Mouse (Mus musculus): Measurements from ENCODE around the gene 1110059E24Rik. TPM values are rescaled to one million over a fixed set of nuclear protein-coding genes. Genes with fewer than 3 reads are reported as not detected.

1110059E24Rik gene
- polyA plus RNA-seq, 1 experiment from 2014 or later: 61.0 TPM

- Histone ChIP-seq H3K36me3 (ENCODE audit: control insufficient read depth, insufficient read depth, low read length) (no peaks in the 10 kb centered on the region), H3K9me3 (replicated peaks; ENCODE audit: control insufficient read depth, low read length, poor library complexity, severe bottlenecking) (no peaks in the 10 kb centered on the region), H3K4me3 (ENCODE audit: low read depth, low read length) (no peak overlapping the region), H3K4me2 (ENCODE audit: low read length) (no peak overlapping the region), H3K27me3 (ENCODE audit: control insufficient read depth, insufficient read depth, low read depth, low read length) (no peaks in the 10 kb centered on the region), H3K9ac (ENCODE audit: low read depth, low read length) (no peak overlapping the region), H3K4me1 (ENCODE audit: control insufficient read depth, insufficient read depth, low read length) (no peaks in the 10 kb centered on the region), H3K27ac (ENCODE audit: low read length) (no peak overlapping the region)
- 93% methylated on average over 3 of the region's 3 CpGs for WGBS
- no peak for ATAC-seq
Observed at GRCm38 (mm10) chr19:21549713-21550112, 103.1 kb downstream of the 1110059E24Rik start.

DNA sequence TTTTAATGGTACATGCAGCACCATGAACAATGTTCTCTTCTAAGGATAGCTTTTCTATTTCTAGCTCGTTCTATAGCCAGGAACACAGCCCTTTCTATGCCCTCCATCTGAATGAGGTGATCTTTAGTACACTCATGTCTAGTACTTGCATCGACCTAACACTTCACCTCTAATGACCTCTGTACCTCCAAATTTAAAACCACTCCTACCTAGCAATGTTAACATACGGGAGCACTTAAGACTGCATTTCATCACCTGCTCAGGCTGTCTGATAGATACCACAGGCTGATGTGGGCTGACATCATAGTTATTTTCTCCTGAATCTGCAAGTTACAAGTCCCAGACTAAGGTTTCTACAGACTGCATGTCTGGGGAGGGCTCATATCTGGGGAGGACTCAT lies 103.8 kb downstream of the 1110059E24Rik start:
- no peak overlapping the region for H3K4me2 ChIP-seq (ENCODE audit: low read length)
- no peak overlapping the region for H3K4me3 ChIP-seq (ENCODE audit: low read depth, low read length)
- H3K9me3 ChIP-seq (replicated peaks; ENCODE audit: control insufficient read depth, low read length, poor library complexity, severe bottlenecking): no peaks in the 10 kb centered on the region
- no peak overlapping the region for H3K9ac ChIP-seq (ENCODE audit: low read depth, low read length)
- ATAC-seq: no peak
- 86% methylated on average over 3 of the region's 3 CpGs for WGBS
- H3K36me3 ChIP-seq (ENCODE audit: control insufficient read depth, insufficient read depth, low read length): no peaks in the 10 kb centered on the region
- H3K27me3 ChIP-seq (ENCODE audit: control insufficient read depth, insufficient read depth, low read depth, low read length): no peaks in the 10 kb centered on the region
- no peaks in the 10 kb centered on the region for H3K4me1 ChIP-seq (ENCODE audit: control insufficient read depth, insufficient read depth, low read length)
- no peak overlapping the region for H3K27ac ChIP-seq (ENCODE audit: low read length)

- 86% methylated on average over 3 of the region's 3 CpGs for WGBS
- Histone ChIP-seq H3K36me3 (ENCODE audit: control insufficient read depth, insufficient read depth, low read length) (no peaks in the 10 kb centered on the region), H3K9ac (ENCODE audit: low read depth, low read length) (no peak overlapping the region), H3K27me3 (ENCODE audit: control insufficient read depth, insufficient read depth, low read depth, low read length) (no peaks in the 10 kb centered on the region), H3K4me1 (ENCODE audit: control insufficient read depth, insufficient read depth, low read length) (no peaks in the 10 kb centered on the region), H3K4me2 (ENCODE audit: low read length) (no peak overlapping the region), H3K9me3 (replicated peaks; ENCODE audit: control insufficient read depth, low read length, poor library complexity, severe bottlenecking) (no peaks in the 10 kb centered on the region), H3K4me3 (ENCODE audit: low read depth, low read length) (no peak overlapping the region), H3K27ac (ENCODE audit: low read length) (no peak overlapping the region)
- ATAC-seq: no peak
Observed at GRCm38 (mm10) chr19:21537125-21537524, 115.7 kb downstream of the 1110059E24Rik start.

Other genes with a start within 250 kb of the 1110059E24Rik start
- 0.71 and 1.0 TPM in 2 replicates for gene Gda, start 179.5 kb downstream of the 1110059E24Rik start, polyA plus RNA-seq (2015; fragmentation: Nextera tagmentation; extraction: Ambion mirVana)
- 35.5 TPM in 2 replicates for gene Abhd17b, start 209 bp upstream of the 1110059E24Rik start, polyA plus RNA-seq (2015; fragmentation: Nextera tagmentation; extraction: Ambion mirVana)
- 28.8 and 38.8 TPM in 2 replicates for gene Cemip2, start 125.4 kb upstream of the 1110059E24Rik start, polyA plus RNA-seq (2015; fragmentation: Nextera tagmentation; extraction: Ambion mirVana)